Mouse (Mus musculus): ENCODE results near the gene Ubtd1.

The Ubtd1 gene

DNA sequence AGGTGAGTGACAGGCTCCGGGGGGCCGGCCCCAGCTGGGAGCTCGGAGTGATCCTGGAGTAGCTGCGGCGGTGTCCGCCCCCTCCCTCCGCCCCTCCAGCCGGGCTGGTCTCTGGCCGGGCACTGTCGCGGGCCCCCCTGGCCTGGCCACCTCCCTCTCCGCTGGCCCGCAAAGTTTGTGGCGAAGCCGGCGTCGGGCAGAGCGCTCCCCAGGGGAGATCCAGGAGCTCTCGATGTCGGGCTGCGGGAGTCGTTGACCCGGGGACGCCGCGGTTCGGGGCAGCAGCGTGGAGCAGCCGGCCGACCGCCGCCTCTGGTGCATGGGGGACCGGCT lies at the start of gene Ubtd1:
Gene Ubtd1 (plus strand): TSS at position 169 of the 333 bp plus-strand sequence.
- DNase-seq: no peak

DNA sequence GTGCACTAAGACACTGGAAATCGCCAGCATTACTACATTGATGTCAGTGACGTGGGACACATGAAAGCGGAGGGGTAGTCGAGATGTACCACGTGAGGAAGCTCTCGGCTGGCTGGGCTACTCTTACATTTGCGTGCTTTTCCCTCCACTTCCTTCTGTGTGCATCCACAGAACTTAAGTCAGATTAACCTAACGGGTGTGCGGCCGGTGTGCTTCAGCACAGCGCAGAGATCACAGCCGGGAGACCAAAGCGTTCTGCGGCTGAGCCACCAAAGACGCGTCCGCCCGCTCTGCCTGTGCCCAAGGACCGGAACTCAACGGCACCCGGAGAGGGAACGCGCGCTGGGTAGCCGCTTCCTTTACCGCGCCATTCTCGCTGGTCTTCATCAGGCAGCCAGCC lies 48.9 kb upstream of the Ubtd1 start:
- no peak for DNase-seq

DNA sequence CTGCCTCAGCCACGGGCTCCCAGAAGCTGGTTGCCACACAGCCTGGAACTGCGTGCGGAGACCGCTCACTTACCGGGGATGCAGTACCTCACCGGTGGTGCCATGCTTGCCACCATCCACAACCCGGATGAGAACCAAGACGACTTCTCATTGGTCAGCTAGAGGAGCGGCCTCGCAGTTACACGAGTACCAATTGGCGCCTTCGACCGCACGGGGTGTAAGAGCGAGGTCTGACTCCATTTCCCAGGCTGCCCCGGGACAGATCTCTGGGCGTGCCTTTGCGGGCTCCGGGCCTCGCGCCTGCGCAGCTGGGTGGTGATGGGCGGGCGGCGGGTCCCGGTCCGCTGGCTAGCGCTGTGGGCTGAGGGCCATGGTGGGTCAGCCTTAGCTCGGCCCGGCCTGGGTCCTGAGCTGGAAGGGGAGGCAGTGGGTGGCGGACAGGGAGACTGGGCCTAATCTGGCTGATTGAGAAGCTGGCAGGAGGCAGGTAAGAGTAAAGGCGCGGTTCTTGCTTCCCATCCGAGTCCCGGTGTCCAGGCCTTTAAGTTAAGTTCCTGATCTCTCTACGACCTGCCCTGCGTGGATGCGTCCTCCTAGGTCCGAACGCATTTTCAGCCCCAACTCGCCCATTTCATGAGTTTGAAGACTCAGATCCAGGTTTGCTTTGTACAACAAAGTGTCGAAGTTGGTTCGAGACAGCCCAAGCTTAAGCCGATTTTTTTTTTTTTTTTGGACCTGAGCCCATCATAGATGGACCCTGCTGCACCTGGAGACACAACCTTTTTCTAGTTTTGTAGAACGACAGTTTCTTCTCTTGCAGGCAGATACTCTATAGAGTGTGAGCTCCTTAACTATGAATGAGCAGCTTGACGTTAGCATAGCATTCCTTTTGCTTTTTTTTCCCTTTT lies 48.1 kb upstream of the Ubtd1 start, which contains the start of the genes Exosc1 and Zdhhc16:
Gene Exosc1 (minus strand): TSS at position 245 of the 908 bp plus-strand sequence.
Gene Zdhhc16 (plus strand): TSS at position 302 of the 908 bp plus-strand sequence.
- peak; percentile 96 for DNase-seq

DNA sequence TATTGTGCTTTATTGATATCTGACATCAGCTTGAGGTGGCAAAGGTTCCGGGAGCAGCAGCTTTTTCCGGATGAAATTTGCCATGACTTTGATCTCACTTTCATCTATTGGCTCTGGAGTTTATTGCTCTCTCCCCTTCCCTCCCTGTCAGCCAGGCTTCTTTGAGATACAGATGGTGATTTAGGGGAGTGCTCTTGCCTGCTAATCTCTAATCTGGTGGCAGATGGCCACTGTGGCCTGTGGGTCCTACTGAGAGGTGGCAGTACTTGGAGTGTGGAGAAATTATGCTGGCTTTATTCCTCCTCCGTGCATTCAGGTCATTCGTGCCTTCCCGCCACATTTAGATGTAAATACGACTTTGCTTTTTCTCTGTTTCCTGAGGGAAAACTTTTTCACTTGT lies 47.4 kb upstream of the Ubtd1 start:
- no peak for DNase-seq

DNA sequence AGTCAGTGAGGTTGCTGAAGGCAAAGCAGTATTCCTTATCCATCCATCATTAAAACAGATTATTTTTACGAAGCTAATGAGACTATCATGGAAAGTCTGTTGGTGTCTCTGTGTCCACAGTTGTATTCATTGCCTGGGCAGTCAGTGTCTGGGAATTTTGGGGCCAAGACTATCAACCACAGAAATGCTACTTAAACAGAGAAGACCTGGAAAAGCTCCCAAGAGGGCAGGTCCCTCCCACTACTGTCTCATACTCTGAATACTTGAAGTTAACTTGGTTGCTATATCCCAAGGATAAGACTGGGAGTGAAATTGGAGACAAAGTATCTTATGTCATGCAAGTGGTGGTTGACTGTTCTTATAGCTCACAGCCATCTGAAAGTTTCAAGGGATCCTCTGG lies 45.6 kb upstream of the Ubtd1 start:
- no peak for DNase-seq

DNA sequence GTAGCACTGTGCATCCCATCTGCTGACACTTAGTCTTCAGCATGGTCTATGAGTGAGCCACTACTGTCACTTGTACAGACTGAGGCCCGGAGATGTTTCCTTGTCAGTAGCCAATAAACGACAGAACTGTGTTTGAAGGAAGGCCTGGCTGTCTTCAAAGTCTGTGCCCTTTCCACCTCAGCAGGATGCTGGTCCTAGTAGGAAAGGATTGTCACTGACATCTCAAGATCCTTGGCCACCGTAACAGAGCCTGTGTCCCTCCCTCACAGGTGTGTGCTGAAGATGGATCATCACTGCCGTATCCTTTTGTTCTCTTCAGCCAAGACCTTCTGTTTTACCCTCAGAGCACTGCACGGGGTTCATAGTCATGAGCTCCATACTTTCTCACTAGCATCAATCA lies 43.0 kb upstream of the Ubtd1 start:
- no peak for DNase-seq

DNA sequence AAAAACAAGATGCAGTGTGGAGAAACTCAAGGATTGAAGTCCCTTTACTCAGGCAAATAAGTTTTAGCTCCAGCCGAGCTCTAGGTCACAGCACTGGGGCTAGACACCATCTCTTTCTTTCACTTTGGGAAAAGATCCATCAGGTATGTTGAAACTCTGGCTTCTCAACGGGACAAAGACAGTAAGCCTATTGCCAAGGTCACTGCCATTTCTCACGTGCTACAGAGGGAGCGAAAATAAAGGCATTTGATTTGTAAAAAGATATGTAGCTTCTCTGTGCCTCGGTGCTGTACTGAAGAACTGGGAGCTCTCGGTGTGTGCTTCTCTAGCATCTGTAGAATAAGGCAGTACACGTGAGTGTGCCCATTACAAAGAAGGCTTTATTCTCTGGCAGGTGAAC lies 37.7 kb upstream of the Ubtd1 start:
- no peak for DNase-seq

DNA sequence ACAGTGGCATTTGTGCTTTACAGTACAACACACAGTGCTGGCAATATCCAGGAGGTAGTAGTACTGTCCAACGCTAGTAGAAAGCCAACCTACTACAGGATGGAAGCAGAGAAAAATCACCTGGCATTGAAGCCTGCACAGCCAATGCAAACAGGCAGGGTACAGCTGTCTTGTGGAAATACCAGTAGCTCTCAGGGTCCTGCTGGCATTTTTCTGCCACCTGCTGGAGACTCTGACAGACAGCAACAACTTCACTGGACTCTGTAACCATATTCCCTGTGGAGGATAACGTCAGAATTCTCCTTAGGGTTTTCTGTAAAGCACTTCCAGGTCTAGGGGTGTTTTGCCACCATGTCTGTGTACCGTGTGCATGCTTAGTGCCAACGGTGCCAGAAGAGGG lies 29.3 kb upstream of the Ubtd1 start:
- peak; percentile 28 for DNase-seq

DNA sequence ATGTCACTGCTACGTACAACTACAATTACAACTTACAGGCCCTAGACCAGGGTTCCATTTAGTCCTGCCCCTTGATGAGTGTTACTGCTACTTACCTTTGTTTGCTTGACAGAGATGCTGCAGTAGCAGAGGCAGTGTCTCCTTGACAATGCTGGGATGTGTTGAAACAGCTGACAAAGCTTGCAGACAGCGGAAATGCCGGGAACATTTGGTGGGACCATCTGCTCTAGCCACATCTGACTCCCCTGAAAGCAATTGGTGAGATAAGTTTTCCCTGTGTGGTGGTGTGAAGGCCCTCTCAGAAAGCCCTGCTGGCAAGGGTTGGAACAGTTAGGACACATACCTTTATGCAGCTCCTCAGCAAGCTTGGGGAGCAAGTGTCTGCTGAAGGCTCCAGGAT lies 28.0 kb upstream of the Ubtd1 start:
- no peak for DNase-seq

DNA sequence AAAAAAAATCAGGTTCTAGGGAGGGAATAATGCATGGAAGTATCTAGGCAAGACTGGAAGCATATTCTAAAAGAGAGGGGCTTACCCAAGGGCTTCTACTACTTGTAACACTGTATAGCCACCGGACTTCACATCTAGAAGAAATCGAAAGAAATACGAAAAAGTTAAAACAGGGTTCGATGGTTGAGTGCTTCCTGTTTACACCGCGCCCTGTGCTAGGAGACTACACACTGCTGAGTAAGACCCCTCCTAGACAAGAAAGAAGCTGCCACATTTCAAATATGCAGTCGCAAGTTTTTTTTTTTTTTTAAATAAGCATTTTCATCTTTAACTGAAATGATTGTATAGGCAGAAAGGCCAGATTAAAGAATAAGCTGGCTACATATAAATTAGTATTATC lies 11.9 kb upstream of the Ubtd1 start:
- DNase-seq: no peak

DNA sequence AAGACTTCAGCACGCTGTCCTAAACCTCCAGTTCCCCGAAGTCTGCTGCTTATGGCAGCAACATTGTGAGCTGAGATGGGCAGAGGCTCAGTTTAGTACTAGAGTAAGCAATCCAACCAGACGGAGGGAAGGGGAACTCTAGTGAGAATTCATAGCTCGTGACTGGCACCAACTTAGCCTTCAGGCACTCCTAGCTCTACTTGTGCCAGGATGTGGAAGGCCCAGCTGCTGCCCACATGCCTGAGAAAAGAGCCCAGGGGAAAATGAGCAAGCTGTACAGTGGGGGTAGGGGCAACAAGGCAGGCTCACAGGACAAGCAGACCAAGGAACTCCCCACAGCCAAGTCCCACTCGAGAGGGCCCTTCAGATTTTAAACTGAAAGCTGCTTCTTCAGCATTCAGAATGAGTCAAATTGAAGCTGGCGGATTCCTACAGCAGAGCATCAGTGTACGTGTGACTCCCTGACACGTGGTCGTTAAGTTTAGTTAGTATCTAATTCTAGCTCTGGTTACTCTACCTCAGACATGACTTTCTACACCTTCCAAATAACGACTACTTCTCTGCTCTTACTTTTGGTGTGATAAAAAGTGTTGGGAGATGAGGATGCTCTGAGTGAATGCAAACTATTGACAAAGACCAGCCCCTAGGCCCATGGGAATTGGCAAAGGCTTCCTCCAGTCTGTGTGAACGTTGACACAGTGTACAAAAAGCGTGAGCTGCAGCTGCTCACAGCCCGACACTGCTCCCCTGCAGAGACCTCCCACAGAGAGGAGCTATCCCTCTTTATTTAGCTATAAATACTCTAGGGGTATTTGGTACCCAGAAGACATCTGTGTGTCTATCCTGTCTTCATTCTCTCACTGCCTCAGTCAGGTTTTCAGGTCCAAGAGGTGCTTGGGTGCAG lies 7.4 kb upstream of the Ubtd1 start:
- no peak for DNase-seq

DNA sequence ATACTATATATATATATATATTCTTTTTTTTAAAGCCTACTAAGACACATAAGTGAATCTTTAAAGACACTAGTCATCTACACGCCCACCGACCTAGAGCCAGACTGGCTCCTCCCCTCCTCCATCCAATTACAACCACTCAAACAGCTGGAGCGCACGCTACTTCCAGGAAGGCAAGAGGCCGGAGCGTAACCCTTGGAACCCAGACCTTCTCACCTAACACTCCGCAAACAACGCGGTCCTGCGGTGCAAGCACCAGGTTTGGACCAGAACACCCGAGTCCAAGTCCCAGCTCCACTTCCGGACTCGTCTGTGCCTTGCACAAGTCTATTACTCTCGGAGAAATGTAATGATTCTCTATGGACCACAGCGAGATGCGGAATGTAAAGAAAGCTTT lies 1.1 kb upstream of the Ubtd1 start:
- no peak for DNase-seq

DNA sequence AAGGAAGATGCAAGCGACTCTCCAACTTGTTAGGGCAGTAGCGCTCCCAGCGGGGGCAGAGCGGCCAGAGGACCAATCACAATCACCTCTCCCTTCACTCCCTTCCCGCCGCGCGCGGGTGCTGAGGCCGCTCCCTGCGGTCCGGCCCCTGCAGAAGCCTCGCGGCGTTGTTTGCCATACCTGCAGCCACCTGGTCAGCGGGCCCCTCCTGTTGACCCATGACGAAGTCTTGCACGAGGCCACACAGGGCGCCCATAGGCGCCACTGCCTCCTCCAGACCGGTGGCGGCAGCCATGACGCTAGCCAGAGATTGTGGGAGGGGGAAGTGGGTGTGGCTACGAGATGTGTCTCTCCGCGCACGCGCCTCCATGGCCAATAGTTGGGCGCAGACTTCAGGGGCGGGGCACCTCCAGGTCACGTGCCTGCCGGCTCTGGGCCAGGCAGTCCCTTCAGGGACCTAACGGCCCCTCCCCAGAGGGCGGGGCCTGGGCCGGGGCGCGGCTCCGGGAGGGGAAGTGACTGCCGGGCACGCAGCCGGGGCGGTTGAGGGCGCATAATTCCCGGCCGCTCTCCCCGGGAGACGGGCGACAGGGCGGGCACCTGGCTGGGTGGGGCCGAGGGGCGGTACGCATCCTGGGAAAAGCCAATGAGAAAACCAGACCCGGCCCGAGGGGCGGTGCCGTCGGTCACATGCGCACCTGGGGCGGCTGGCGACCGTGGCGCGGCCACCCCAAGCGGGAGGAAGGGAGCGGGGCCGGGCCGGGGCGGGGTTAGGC lies 556 bp upstream of the Ubtd1 start, which contains the start of gene Mms19:
Gene Mms19 (minus strand): TSS at position 339 of the 776 bp plus-strand sequence.
- DNase-seq: peak; percentile 97

DNA sequence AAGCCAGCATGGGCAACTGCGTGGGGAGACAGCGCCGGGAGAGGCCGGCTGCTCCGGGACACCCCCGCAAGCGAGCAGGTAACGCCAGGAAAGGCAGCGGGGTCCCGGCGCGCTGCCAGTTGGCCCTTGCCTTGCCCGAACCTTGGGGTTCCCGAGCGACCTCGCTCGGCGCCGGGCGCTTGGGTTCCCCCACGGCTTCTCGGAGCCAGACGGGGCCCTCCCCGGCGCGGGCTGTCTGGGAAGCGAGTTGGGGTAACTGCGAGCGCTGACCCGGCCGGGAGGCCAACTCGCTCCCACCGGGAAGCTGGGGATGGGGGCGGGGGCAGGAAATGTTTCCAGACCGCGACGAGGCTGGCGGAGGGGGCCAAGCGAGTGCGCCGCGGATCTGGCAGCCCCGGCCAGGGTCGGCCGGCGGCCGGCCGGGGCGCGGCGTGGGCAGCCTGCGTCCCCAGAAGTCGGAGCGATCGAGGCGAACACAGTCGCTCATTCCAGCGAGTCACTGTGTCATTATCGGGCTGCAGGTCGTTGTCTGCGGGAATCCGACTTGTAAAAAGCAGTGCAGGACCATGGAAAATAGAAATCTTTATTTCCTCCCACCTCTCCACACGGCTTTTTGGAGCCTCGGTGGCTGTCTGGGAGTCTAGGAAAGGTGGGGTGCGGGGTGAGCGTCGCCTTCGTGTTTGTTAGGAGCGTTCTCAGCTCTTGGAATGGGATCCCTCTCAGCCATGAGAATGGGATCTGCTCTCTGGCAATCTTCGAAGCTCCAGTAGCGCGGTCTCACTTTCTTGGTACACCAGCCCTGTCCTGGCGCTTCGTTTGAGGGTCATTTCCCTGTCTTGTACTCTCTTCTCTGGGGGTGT lies 598 bp downstream of the Ubtd1 start:
- DNase-seq: peak; percentile 48

DNA sequence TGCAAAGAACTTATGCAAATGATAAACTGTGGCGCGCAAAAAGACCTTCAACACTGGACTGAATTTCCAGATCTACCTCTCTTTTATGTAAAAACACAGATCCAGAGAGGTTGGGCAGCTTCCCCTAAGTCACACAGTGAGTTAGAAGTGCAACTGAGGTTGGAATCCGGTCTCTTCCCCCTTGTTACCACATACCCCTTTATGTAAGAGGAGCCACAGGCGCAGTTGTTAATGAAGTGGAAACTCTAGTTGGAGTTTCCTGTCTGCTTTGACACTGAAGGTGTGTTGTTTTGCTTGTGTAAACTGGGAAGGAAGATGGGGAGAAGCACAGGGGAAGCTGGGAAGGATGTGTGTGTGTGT lies 1.2 kb downstream of the Ubtd1 start:
- no peak for DNase-seq

DNA sequence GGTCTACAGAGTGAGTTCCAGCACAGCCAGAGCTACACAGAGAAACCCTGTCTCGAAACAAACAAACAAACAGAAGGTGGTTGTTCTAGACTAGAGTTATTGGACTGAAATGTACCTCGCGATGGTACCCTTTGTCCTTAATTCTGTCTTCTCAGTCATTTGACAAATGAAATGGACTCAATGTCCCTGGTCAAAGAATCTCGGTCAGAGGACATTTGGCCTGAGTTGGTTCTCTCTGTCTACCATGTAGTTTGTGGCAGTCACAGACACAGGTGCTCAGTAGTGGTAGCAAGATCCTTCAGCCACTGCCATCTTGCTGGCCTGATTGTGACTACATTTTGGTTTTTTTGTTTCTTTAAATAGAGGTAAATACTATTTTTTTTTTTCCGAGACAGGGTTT lies 4.4 kb downstream of the Ubtd1 start:
- DNase-seq: no peak

DNA sequence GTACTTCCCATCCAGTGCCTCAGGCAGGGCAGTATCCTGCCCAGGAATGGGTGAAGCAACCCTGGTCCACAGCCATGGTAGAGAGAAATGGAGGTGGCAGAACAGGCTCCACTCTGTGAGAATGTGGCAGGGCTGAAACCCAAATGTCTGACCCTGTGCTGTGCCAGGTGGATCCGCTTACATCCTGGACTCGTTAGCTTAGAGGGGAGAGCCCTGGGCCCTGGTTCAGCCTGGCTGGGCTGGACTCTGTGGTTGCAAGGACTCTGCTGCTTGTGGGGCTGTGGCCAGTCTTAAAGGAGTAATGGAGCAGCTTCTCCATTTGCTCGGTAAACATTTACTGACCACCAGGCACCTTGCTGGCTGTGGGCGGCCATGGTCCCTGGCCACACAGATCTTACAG lies 5.6 kb downstream of the Ubtd1 start:
- DNase-seq: no peak

DNA sequence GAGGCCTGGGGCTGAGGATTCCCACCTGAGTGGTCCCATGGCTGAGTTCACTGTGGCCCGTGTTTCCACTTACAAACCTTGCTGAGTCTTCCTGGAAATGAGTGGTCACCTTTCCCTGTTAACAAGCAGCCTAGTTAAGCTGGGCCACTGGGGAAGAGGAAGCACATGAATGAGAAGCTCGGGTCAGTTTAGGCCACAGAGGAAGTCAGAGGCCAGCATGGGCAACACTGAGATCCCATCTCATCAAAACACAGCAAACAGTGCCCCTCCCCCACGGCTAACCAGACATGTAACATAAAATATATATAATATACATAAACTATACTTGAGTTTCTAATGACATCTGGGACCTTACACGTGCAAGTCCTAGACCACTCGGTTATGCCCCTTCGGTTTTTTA lies 8.2 kb downstream of the Ubtd1 start:
- no peak for DNase-seq

DNA sequence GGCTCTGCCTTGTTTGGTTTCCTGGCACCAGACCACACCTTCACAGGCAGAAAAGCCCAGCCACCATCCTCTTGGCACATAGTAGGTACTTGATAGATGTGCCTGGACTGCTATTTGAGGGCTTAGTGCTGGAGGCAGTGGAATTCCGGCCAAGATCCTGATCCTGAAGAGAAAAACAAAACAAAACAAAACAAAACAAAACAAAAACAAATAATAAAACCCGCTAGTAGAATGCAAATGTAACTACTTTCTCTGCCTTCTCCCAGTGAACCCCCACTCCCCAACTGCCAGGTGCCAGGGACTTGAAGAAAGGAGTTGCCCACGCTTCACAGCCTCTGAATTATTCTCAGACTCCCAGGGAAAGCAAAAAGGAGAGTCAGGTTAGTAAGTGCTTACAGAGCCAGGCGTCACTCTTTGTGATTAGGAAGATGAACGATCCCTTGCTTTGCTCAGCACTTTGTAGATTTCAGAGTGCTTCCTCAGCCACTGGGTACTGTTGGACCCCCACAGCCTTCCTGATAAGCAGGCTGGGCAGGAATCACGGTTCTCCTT lies 10.4 kb downstream of the Ubtd1 start:
- no peak for DNase-seq

DNA sequence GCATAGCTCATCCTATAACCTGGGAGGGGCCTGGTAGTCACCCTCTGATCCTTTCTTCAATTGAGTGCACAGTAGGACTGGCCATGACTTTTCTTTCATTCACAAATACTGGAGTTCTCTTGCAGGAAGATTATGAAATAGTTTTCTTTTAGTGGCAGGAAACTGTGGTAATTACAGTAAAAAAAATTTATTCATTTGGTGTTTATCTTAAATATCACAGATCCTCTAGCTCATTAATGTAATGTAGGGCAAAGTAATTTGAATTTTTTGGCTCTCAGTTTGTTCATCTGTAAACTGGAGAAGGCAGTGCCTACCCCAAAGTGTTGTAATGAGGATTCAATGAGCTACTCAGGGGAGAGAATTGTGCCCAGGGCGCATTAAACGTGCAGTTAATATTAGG lies 11.4 kb downstream of the Ubtd1 start:
- no peak for DNase-seq

DNA sequence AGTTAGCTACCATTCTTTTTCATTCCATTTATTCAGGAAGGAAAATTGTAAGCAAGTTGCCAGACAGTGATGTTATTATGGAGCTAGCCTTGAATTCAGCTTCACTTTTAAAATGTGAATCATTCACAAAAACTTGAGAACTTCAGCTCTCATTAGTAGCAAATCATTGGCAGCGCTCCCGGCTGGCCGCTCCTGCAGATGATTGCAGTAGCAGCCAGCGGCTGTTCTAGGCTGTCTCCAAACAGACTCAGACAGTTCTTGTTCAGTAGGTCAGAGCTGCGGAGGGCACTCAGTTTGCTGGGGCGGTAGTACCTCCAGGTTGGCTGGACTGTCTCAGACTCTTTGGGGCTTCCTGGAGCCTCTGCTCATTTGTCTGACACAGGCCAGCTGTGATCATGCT lies 11.9 kb downstream of the Ubtd1 start:
- DNase-seq: peak; percentile 83

DNA sequence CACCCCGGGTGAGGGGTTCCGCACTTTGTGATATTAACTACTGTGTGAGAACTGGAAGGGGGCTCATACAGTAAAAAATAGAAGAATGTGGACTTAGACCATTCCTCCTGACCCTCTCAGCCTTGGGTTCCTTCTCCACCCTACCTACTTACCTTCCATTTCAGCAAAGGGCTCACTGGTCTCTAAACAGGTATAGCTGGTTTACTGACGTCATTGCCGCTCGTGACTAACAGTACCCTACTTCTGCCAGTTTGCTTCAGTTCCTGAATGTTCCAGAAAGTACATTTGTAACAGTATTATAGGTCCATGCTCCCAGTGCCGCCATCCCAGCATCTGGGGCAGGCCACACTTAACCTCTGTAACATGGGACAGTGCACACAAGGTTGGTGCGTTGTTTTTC lies 12.5 kb downstream of the Ubtd1 start:
- no peak for DNase-seq
